Mouse (Mus musculus): ENCODE results near the gene Usp36. TPM values are rescaled to one million over a fixed set of nuclear protein-coding genes. Genes with fewer than 3 reads are reported as not detected.

Gene Usp36
- polyA plus RNA-seq, 1 experiment from 2014 or later: 18.1 TPM

DNA sequence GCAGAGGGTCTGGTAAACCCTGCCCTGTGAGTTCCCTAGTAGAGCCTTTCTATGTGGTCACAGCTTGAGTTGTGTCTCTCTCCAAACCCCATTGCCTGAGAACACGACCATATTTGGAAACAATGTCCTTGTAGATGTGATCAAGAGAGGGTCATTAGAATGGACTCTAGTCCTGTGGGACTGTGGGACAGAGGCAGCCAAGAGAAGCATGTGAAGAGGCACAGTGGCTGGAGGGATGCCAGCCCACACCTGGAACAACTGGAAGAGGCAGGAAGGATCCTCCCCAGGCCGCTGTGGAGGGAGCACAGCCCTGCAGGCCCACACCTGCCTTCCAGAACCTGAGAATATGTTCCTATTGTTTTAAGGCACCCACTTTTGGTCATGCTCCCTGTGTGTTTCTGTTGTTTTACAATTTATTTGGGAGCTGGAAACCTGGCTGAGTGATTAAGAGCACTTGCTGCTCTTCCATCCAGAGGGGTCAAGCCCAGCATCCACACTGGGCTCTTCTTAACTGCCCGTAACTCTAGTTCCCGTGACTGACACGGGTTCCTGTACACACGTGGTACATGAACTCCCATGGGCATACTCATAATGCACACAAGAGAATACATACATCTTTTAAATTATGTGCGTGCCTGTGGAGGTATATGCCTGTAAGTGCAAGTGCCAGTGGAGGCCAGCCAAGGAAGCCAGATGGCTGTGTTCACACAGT is 36.4 kb downstream of the Usp36 start:
- peak overlapping the region; percentile 64 for H3K27ac ChIP-seq (ENCODE audit: low read depth)
- no peaks in the 10 kb centered on the region for H3K9me3 ChIP-seq (ENCODE audit: control insufficient read depth, low read length)
- no peak for DNase-seq (ENCODE audit: low spot score)
- H3K4me3 ChIP-seq (ENCODE audit: low read depth, low read length): no peak overlapping the region
- peaks cover 22% of the 10 kb centered on the region for H3K4me1 ChIP-seq (replicated peaks; ENCODE audit: control insufficient read depth, insufficient read depth, low read length)
- 86% methylated on average over 7 of the region's 7 CpGs for WGBS
- no peak overlapping the region for H3K9ac ChIP-seq (ENCODE audit: low read length)
- H3K27me3 ChIP-seq (replicated peaks; ENCODE audit: control insufficient read depth, insufficient read depth, low read length): no peaks in the 10 kb centered on the region
- peaks cover 20% of the 10 kb centered on the region for H3K36me3 ChIP-seq (ENCODE audit: control insufficient read depth, insufficient read depth, low read length)
- ATAC-seq (replicated peaks; ENCODE audit: low FRiP score, low TSS enrichment, low read depth): no peak
- H3K4me2 ChIP-seq (ENCODE audit: low read length): no peak overlapping the region

DNA sequence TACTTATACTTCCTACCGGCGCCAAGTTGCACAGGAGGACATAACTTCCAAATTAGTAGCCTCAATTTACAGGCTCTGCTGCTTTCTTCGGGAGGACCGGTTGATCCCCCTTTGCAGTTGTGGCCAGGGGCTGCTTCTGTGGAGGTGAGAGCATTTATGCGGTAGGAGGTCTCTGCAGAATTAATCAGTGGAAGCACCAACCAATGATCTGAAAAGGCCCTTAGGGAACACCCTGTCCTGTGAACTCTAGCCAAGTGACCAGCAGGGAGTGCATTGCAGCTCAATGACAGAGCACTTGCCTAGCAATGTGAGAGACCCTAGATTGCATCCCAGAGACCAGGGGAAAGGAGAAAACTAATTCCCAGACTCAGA is 41.0 kb downstream of the Usp36 start:
- peak; percentile 2; the same call in 1 of the 2 replicates for ATAC-seq (replicated peaks; ENCODE audit: low FRiP score, low TSS enrichment, low read depth)
- 1% methylated on average over 5 of the region's 5 CpGs for WGBS
- Histone ChIP-seq H3K27ac (ENCODE audit: low read depth) (peak overlapping the region; percentile 79), H3K4me2 (ENCODE audit: low read length) (peak overlapping the region; percentile 93), H3K4me1 (replicated peaks; ENCODE audit: control insufficient read depth, insufficient read depth, low read length) (peaks cover 28% of the 10 kb centered on the region), H3K27me3 (replicated peaks; ENCODE audit: control insufficient read depth, insufficient read depth, low read length) (no peaks in the 10 kb centered on the region), H3K36me3 (ENCODE audit: control insufficient read depth, insufficient read depth, low read length) (no peaks in the 10 kb centered on the region), H3K9me3 (ENCODE audit: control insufficient read depth, low read length) (no peaks in the 10 kb centered on the region), H3K4me3 (ENCODE audit: low read depth, low read length) (peak overlapping the region; percentile 80), H3K9ac (ENCODE audit: low read length) (peak overlapping the region; percentile 22)
- DNase-seq (ENCODE audit: low spot score): no peak

- under 1% methylated on average over 85 of the region's 86 CpGs for WGBS
- Histone ChIP-seq H3K36me3 (ENCODE audit: control insufficient read depth, insufficient read depth, low read length) (no peaks in the 10 kb centered on the region), H3K27me3 (replicated peaks; ENCODE audit: control insufficient read depth, insufficient read depth, low read length) (no peaks in the 10 kb centered on the region), H3K9ac (ENCODE audit: low read length) (peak within 1 kb of the TSS; percentile 79), H3K27ac (ENCODE audit: low read depth) (peak within 1 kb of the TSS; percentile 79), H3K4me2 (ENCODE audit: low read length) (peak within 1 kb of the TSS; percentile 93), H3K9me3 (ENCODE audit: control insufficient read depth, low read length) (no peaks in the 10 kb centered on the region), H3K4me1 (replicated peaks; ENCODE audit: control insufficient read depth, insufficient read depth, low read length) (peaks cover 22% of the 10 kb centered on the region), H3K4me3 (ENCODE audit: low read depth, low read length) (peak within 1 kb of the TSS; percentile 80)
- ATAC-seq (replicated peaks; ENCODE audit: low FRiP score, low TSS enrichment, low read depth): peak; percentile 92
- DNase-seq (ENCODE audit: low spot score): peak; percentile 99
Measured at GRCm38 (mm10) chr11:118248150-118249011, 41.7 kb downstream of the Usp36 start, which contains the start of gene Cyth1. Cyth1 (minus strand) TSS chr11:118248592.

DNA sequence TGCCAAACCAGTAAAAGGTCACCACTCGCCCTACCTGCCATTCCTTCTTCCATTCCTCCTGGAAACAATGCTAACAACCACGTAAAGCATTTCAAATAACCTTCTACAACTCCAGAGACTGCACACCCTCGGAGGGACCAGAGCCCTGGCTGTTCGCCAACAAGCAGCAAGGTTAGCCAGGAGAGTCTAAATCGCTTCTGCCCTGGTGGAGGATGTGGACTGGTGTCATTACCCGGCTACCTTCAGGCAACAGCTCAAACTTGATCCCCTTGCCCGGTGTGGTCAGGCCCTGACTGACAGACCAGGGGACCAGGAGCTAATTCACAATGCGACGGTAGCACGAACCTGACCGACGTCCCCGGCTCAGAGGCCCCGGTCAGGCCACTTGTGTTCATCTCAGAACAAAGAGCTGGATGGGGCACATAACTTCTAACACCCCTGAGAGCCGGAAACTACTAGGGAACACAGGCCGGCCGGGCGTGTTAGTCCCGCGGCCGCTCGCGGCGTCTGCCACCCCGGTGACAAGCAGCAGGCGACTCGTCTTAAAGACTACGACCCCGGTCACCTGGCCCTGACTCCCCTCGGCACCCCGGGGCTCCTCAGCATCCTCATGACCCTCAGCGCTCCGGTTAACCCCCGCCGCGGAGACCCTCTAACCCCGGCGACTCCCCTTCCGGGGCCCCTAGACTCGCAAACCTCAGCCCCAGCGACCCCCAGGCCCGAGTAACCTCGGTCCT is 42.5 kb downstream of the Usp36 start:
- 2% methylated on average over 43 of the region's 43 CpGs for WGBS
- H3K4me1 ChIP-seq (replicated peaks; ENCODE audit: control insufficient read depth, insufficient read depth, low read length): peaks cover 20% of the 10 kb centered on the region

DNA sequence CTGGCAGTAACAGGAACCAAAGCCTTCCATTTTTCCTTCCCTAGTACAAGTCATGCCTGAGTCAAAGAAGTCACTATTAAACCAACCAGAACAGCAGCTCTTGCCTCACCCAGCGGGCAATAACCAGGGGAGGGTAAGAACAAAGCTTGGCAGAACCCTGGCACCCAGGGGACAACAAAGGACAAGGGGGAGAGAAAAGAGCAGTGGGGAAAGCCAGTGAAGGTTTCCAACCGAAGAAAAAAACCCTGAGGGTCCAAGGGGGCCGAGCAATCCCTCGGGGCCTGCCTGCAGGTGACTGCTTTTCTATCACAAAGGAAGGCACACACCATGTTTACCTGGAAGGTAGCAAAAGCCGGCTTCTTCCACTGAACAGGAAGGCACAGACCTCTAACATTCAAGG is 43.3 kb downstream of the Usp36 start:
- WGBS: 62% methylated on average over 5 of the region's 5 CpGs
- no peak for DNase-seq (ENCODE audit: low spot score)
- Histone ChIP-seq H3K4me1 (replicated peaks; ENCODE audit: control insufficient read depth, insufficient read depth, low read length) (peaks cover 20% of the 10 kb centered on the region), H3K27ac (ENCODE audit: low read depth) (no peak overlapping the region), H3K9ac (ENCODE audit: low read length) (peak overlapping the region; percentile 79), H3K36me3 (ENCODE audit: control insufficient read depth, insufficient read depth, low read length) (no peaks in the 10 kb centered on the region), H3K4me2 (ENCODE audit: low read length) (peak overlapping the region; percentile 93), H3K9me3 (ENCODE audit: control insufficient read depth, low read length) (no peaks in the 10 kb centered on the region), H3K4me3 (ENCODE audit: low read depth, low read length) (peak overlapping the region; percentile 80), H3K27me3 (replicated peaks; ENCODE audit: control insufficient read depth, insufficient read depth, low read length) (no peaks in the 10 kb centered on the region)
- ATAC-seq (replicated peaks; ENCODE audit: low FRiP score, low TSS enrichment, low read depth): no peak

More for the DNA sequence above, 42.5 kb downstream of the Usp36 start:
- peak; percentile 82 for DNase-seq (ENCODE audit: low spot score)
- Histone ChIP-seq H3K4me2 (ENCODE audit: low read length) (peak overlapping the region; percentile 93), H3K27me3 (replicated peaks; ENCODE audit: control insufficient read depth, insufficient read depth, low read length) (no peaks in the 10 kb centered on the region), H3K27ac (ENCODE audit: low read depth) (peak overlapping the region; percentile 62), H3K36me3 (ENCODE audit: control insufficient read depth, insufficient read depth, low read length) (no peaks in the 10 kb centered on the region), H3K4me3 (ENCODE audit: low read depth, low read length) (peak overlapping the region; percentile 80), H3K9ac (ENCODE audit: low read length) (peak overlapping the region; percentile 79), H3K9me3 (ENCODE audit: control insufficient read depth, low read length) (no peaks in the 10 kb centered on the region)
- ATAC-seq (replicated peaks; ENCODE audit: low FRiP score, low TSS enrichment, low read depth): peak; percentile 10

DNA sequence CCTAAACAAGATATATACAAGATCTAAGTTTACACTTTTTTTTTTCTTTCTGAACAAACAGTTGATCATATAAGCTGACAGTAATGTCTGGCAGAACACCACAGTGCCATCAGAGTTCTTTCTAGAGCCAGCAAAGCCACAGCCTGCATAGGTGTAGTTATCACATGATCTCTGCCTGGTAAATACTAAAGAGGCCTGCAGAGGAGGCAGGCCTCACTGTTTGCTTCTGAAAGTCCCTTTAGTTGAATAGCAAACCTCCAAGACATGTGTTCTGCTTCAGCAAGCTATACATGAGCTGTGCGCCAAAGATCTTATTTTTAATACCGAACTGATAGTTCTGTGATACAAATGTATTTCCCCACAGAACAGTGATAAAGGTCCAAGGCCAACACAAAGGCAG is 44.9 kb downstream of the Usp36 start:
- H3K4me2 ChIP-seq (ENCODE audit: low read length): no peak overlapping the region

GRCm38 (mm10) chr11:118243627-118244261 is 46.3 kb downstream of the Usp36 start:
- ATAC-seq (replicated peaks; ENCODE audit: low FRiP score, low TSS enrichment, low read depth) (no peak), DNase-seq (ENCODE audit: low spot score) (no peak)
- Histone ChIP-seq H3K9me3 (ENCODE audit: control insufficient read depth, low read length) (no peaks in the 10 kb centered on the region), H3K36me3 (ENCODE audit: control insufficient read depth, insufficient read depth, low read length) (no peaks in the 10 kb centered on the region), H3K27me3 (replicated peaks; ENCODE audit: control insufficient read depth, insufficient read depth, low read length) (no peaks in the 10 kb centered on the region), H3K4me3 (ENCODE audit: low read depth, low read length) (no peak overlapping the region), H3K4me2 (ENCODE audit: low read length) (no peak overlapping the region), H3K4me1 (replicated peaks; ENCODE audit: control insufficient read depth, insufficient read depth, low read length) (peaks cover 31% of the 10 kb centered on the region), H3K27ac (ENCODE audit: low read depth) (no peak overlapping the region), H3K9ac (ENCODE audit: low read length) (no peak overlapping the region)
- WGBS: 89% methylated on average over 6 of the region's 6 CpGs

More for the DNA sequence above, 44.9 kb downstream of the Usp36 start:
- Histone ChIP-seq H3K27ac (ENCODE audit: low read depth) (no peak overlapping the region), H3K36me3 (ENCODE audit: control insufficient read depth, insufficient read depth, low read length) (no peaks in the 10 kb centered on the region), H3K9ac (ENCODE audit: low read length) (no peak overlapping the region), H3K9me3 (ENCODE audit: control insufficient read depth, low read length) (no peaks in the 10 kb centered on the region), H3K4me3 (ENCODE audit: low read depth, low read length) (no peak overlapping the region), H3K4me1 (replicated peaks; ENCODE audit: control insufficient read depth, insufficient read depth, low read length) (peaks cover 28% of the 10 kb centered on the region), H3K27me3 (replicated peaks; ENCODE audit: control insufficient read depth, insufficient read depth, low read length) (no peaks in the 10 kb centered on the region)
- ATAC-seq (replicated peaks; ENCODE audit: low FRiP score, low TSS enrichment, low read depth): no peak
- 88% methylated on average over 2 of the region's 2 CpGs for WGBS
- no peak for DNase-seq (ENCODE audit: low spot score)

DNA sequence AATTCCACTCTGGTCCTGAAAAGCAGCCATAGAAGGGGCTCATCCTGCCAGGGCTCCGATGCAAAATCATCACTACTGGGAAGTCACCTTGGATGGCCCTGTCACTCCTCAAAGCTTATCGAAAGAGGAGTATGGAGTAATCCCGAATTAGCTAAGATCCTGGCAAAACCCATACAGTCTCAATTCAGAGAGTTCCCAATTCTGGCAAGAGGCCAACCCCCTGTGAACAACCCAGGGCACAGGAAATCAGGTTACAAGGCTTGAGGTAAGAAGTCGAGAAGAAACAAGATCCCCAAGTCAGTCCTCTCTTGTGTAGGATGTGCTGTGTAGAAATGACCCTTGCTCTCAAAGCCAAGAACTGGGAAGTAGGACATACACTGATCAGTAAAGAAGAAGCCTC is 47.5 kb downstream of the Usp36 start:
- H3K9me3 ChIP-seq (ENCODE audit: control insufficient read depth, low read length): no peaks in the 10 kb centered on the region
- 80% methylated on average over 4 of the region's 4 CpGs for WGBS
- H3K36me3 ChIP-seq (ENCODE audit: control insufficient read depth, insufficient read depth, low read length): no peaks in the 10 kb centered on the region
- no peak for ATAC-seq (replicated peaks; ENCODE audit: low FRiP score, low TSS enrichment, low read depth)
- H3K4me3 ChIP-seq (ENCODE audit: low read depth, low read length): no peak overlapping the region
- H3K9ac ChIP-seq (ENCODE audit: low read length): no peak overlapping the region
- no peak for DNase-seq (ENCODE audit: low spot score)
- no peak overlapping the region for H3K4me2 ChIP-seq (ENCODE audit: low read length)
- no peak overlapping the region for H3K27ac ChIP-seq (ENCODE audit: low read depth)
- no peaks in the 10 kb centered on the region for H3K27me3 ChIP-seq (replicated peaks; ENCODE audit: control insufficient read depth, insufficient read depth, low read length)
- H3K4me1 ChIP-seq (replicated peaks; ENCODE audit: control insufficient read depth, insufficient read depth, low read length): peaks cover 34% of the 10 kb centered on the region

All from intestine, embryonic 14.5 days (tissue).